ENCODE assay signal across 8 mouse cellular contexts in the genomic region with DNA sequence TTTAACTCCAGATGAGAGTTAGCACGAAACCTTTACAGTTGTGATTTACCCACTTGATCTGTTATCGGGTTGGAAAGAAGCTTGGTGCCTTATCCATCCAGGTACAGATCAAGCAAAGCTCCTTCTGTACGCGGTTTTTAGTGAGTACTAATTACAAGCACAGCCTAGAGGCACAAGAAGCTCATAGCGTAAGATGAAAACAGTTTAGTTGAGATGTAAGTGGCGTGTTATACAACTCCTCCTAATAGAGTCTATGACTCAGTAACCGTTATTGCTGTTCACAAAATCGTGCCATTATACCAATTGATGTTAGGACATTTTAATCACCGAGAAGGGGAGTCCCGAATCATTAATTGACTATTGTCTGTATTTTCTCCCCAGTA. TPM values are rescaled to one million over a fixed set of nuclear protein-coding genes. Genes with fewer than 3 reads are reported as not detected.
DNase-seq lines count a peak whose midpoint lies in the region; ATAC-seq and TF ChIP-seq lines count a peak whose summit lies in the region.

No protein-coding gene starts in this region.

- H3K9me3 ChIP-seq in G1E (replicated peaks): no peaks in the 10 kb centered on the region
- no peaks in the 10 kb centered on the region for H3K9me3 ChIP-seq in forebrain, postnatal 0 days (ENCODE audit: low read length)
- H3K9me3 ChIP-seq in midbrain, embryonic 12.5 days: no peaks in the 10 kb centered on the region

- WGBS in kidney, adult 2 months: 18% methylated on average over 10 of the region's 10 CpGs
- WGBS in forebrain, postnatal 0 days: 25% methylated on average over 10 of the region's 10 CpGs
- 46% methylated on average over 10 of the region's 10 CpGs for WGBS in midbrain, embryonic 12.5 days

- peak overlapping the region; percentile 95; the same call in 1 of the 2 replicates for H3K27ac ChIP-seq in kidney, adult 2 months (ENCODE audit: insufficient read depth, low read depth, low read length)
- H3K27ac ChIP-seq in forebrain, postnatal 0 days (ENCODE audit: low read depth, low read length): peak overlapping the region; percentile 90; the same call in 1 of the 2 replicates
- H3K27ac ChIP-seq in midbrain, embryonic 12.5 days (replicated peaks): peak overlapping the region; percentile 87; the same call in 1 of the 2 replicates

- no peak for ATAC-seq in G1E (ENCODE audit: extremely low read depth, insufficient number of reproducible peaks, low FRiP score, poor library complexity, severe bottlenecking)
- peak; percentile 5; the same call in 1 of the 2 replicates for ATAC-seq in forebrain, postnatal 0 days
- ATAC-seq in midbrain, embryonic 12.5 days (ENCODE audit: low FRiP score, low read depth): peak; percentile 1; the same call in 1 of the 2 replicates
- no peak for ATAC-seq in granulocyte monocyte progenitor cell, adult 5-6 weeks (replicated peaks; ENCODE audit: poor library complexity, severe bottlenecking)

- no peaks in the 10 kb centered on the region for H3K27me3 ChIP-seq in kidney, adult 2 months (replicated peaks; ENCODE audit: control insufficient read depth, insufficient read depth, low read length)
- H3K27me3 ChIP-seq in G1E (ENCODE audit: insufficient read depth, low read length): no peaks in the 10 kb centered on the region
- H3K27me3 ChIP-seq in forebrain, postnatal 0 days (ENCODE audit: insufficient read depth, low read length): no peaks in the 10 kb centered on the region
- H3K27me3 ChIP-seq in midbrain, embryonic 12.5 days: no peaks in the 10 kb centered on the region

- peak; percentile 5 for DNase-seq in kidney, adult 2 months
- no peak for DNase-seq in kidney, adult 9 months
- DNase-seq in G1E (ENCODE audit: low spot score): no peak
- peak; percentile 25 for DNase-seq in forebrain, postnatal 0 days
- DNase-seq in urinary bladder, adult 18-20 months (ENCODE audit: low spot score in 2 of 2): no peak
- no peak for DNase-seq in left cerebral cortex, adult 18-20 months (ENCODE audit: low spot score in 2 of 2)

- no peak for TF ChIP-seq CTCF in kidney, adult 2 months (conservative IDR thresholded peaks at IDR 0.05; ENCODE audit: insufficient read depth, insufficient read length, low read depth, low read length)
- no peak for TF ChIP-seq CTCF in G1E (IDR thresholded peaks at IDR 0.05; ENCODE audit: low read depth, low read length)
- TF ChIP-seq CTCF in forebrain, postnatal 0 days (IDR thresholded peaks at IDR 0.05; ENCODE audit: low read depth): no peak

- H3K36me3 ChIP-seq in kidney, adult 2 months (ENCODE audit: control insufficient read depth, insufficient read depth, low read length): no peaks in the 10 kb centered on the region
- H3K36me3 ChIP-seq in G1E (replicated peaks): peaks cover 49% of the 10 kb centered on the region
- peaks cover 7% of the 10 kb centered on the region; the same call in 1 of the 2 replicates for H3K36me3 ChIP-seq in forebrain, postnatal 0 days (ENCODE audit: insufficient read depth)
- peaks cover 17% of the 10 kb centered on the region for H3K36me3 ChIP-seq in midbrain, embryonic 12.5 days

- H3K4me2 ChIP-seq in forebrain, postnatal 0 days (ENCODE audit: low read depth): peak overlapping the region; percentile 72
- peak overlapping the region; percentile 82 for H3K4me2 ChIP-seq in midbrain, embryonic 12.5 days (replicated peaks)

- no peak for TF ChIP-seq POLR2A in kidney, adult 2 months (IDR thresholded peaks at IDR 0.05; ENCODE audit: low read depth, low read length)

- H3K4me3 ChIP-seq in kidney, adult 2 months (ENCODE audit: insufficient read depth, low read depth, low read length): peak overlapping the region; percentile 87
- H3K4me3 ChIP-seq in G1E (ENCODE audit: low read depth, low read length): peak overlapping the region; percentile 96
- H3K4me3 ChIP-seq in forebrain, postnatal 0 days (ENCODE audit: low read depth, low read length): peak overlapping the region; percentile 92
- H3K4me3 ChIP-seq in midbrain, embryonic 12.5 days: peak overlapping the region; percentile 96

- H3K9ac ChIP-seq in forebrain, postnatal 0 days: peak overlapping the region; percentile 85
- peak overlapping the region; percentile 82 for H3K9ac ChIP-seq in midbrain, embryonic 12.5 days (replicated peaks)

- peaks cover 3% of the 10 kb centered on the region; the same call in 1 of the 2 replicates for H3K4me1 ChIP-seq in kidney, adult 2 months (ENCODE audit: control insufficient read depth, insufficient read depth, low read length)
- H3K4me1 ChIP-seq in G1E (ENCODE audit: insufficient read depth, low read depth, low read length): peaks cover 51% of the 10 kb centered on the region
- H3K4me1 ChIP-seq in forebrain, postnatal 0 days (ENCODE audit: insufficient read depth): peaks cover 6% of the 10 kb centered on the region; the same call in 1 of the 2 replicates
- peaks cover 16% of the 10 kb centered on the region for H3K4me1 ChIP-seq in midbrain, embryonic 12.5 days

RNA-seq across cellular contexts. Expression of a gene that starts 1.0 kb away (rescaled TPM):
- 9.6 and 14.2 TPM in 2 replicates for polyA plus RNA-seq in kidney, adult 2 months (2012; rRNA removed)
- total RNA-seq in G1E (2014; fragmentation: Nextera tagmentation) (14.8 and 26.0 TPM in 2 replicates), G1E (2017) (63.5 and 64.7 TPM in 2 replicates)
- polyA plus RNA-seq in G1E (2012): 10.6 and 47.8 TPM in 2 replicates
- 47.3 and 50.0 TPM in 2 replicates for total RNA-seq in forebrain, postnatal 0 days (2014; rRNA removed)
- 42.7 and 50.8 TPM in 2 replicates for polyA plus RNA-seq in forebrain, postnatal 0 days (2015; fragmentation: Nextera tagmentation; extraction: Ambion mirVana)
- polyA plus RNA-seq in midbrain, embryonic 12.5 days (2016; fragmentation: Nextera tagmentation; extraction: Ambion mirVana): 51.1 and 51.9 TPM in 2 replicates
- 10 to 100 TPM; 88.2 to 88.4 TPM for total RNA-seq in left cerebral cortex, adult 18-20 months (2021)
- 18.0 and 50.2 TPM in 2 replicates for total RNA-seq in granulocyte monocyte progenitor cell, adult 5-6 weeks (2014; fragmentation: Nextera tagmentation)
- 41.7 and 56.9 TPM in 2 replicates for total RNA-seq in granulocyte monocyte progenitor cell, adult 5-6 weeks (2017)

RNA-seq across cellular contexts. Expression of a gene that starts 42.6 kb away (rescaled TPM):
- 5.3 and 6.5 TPM in 2 replicates for polyA plus RNA-seq in kidney, adult 2 months (2012; rRNA removed)
- 109 and 121 TPM in 2 replicates for total RNA-seq in G1E (2014; fragmentation: Nextera tagmentation)
- 66.7 and 79.5 TPM in 2 replicates for total RNA-seq in G1E (2017)
- 4.5 and 5.8 TPM in 2 replicates for polyA plus RNA-seq in G1E (2012)
- total RNA-seq in forebrain, postnatal 0 days (2014; rRNA removed): 19.7 and 24.1 TPM in 2 replicates
- 7.7 and 10.8 TPM in 2 replicates for polyA plus RNA-seq in forebrain, postnatal 0 days (2015; fragmentation: Nextera tagmentation; extraction: Ambion mirVana)
- polyA plus RNA-seq in midbrain, embryonic 12.5 days (2016; fragmentation: Nextera tagmentation; extraction: Ambion mirVana): 14.6 and 16.2 TPM in 2 replicates
- 10 to 100 TPM; 20.7 to 21.8 TPM for total RNA-seq in left cerebral cortex, adult 18-20 months (2021)
- total RNA-seq in granulocyte monocyte progenitor cell, adult 5-6 weeks (2014; fragmentation: Nextera tagmentation): 19.1 and 19.2 TPM in 2 replicates
- 19.2 and 21.1 TPM in 2 replicates for total RNA-seq in granulocyte monocyte progenitor cell, adult 5-6 weeks (2017)

RNA-seq across cellular contexts. Expression of a gene that starts 57.7 kb away (rescaled TPM):
- 5.6 and 5.7 TPM in 2 replicates for polyA plus RNA-seq in kidney, adult 2 months (2012; rRNA removed)
- total RNA-seq in G1E (2014; fragmentation: Nextera tagmentation) (19.4 and 20.5 TPM in 2 replicates), G1E (2017) (6.9 and 7.7 TPM in 2 replicates)
- polyA plus RNA-seq in G1E (2012): 14.9 and 15.9 TPM in 2 replicates
- 1.5 and 2.7 TPM in 2 replicates for total RNA-seq in forebrain, postnatal 0 days (2014; rRNA removed)
- 0.65 and 1.3 TPM in 2 replicates for polyA plus RNA-seq in forebrain, postnatal 0 days (2015; fragmentation: Nextera tagmentation; extraction: Ambion mirVana)
- 0.42 and 0.70 TPM in 2 replicates for polyA plus RNA-seq in midbrain, embryonic 12.5 days (2016; fragmentation: Nextera tagmentation; extraction: Ambion mirVana)
- under 1 TPM; 0.63 to 0.87 TPM for total RNA-seq in left cerebral cortex, adult 18-20 months (2021)
- 3.7 and 6.3 TPM in 2 replicates for total RNA-seq in granulocyte monocyte progenitor cell, adult 5-6 weeks (2014; fragmentation: Nextera tagmentation)
- total RNA-seq in granulocyte monocyte progenitor cell, adult 5-6 weeks (2017): 3.7 and 5.8 TPM in 2 replicates

Comparison
In these comparisons a context has a peak if more than half of its experiments do, and no peak if none do; other contexts are left out.
1. DNase-seq: peak in kidney, adult 2 months (single experiment) and forebrain, postnatal 0 days (single experiment); none in kidney, adult 9 months (single experiment), G1E (single experiment), urinary bladder, adult 18-20 months (0 of 2) and left cerebral cortex, adult 18-20 months (0 of 2).
2. ATAC-seq: peak in forebrain, postnatal 0 days (single experiment) and midbrain, embryonic 12.5 days (single experiment); none in G1E (single experiment) and granulocyte monocyte progenitor cell, adult 5-6 weeks (single experiment).
3. Peak in every context shown above with its lines, with median percentiles within 50 percentile points of each other: H3K27ac ChIP-seq and H3K4me3 ChIP-seq.